Mouse (Mus musculus): ENCODE measurements around the gene Timp2. TPM values are rescaled to one million over a fixed set of nuclear protein-coding genes. Genes with fewer than 3 reads are reported as not detected.
A peak's percentile ranks its signal among the peaks of the same experiment; 100 is the strongest.

Gene Timp2
- polyA plus RNA-seq, 1 experiment from 2014 or later: 30.9 TPM

GRCm38 (mm10) chr11:118280218-118280617 is 75.3 kb downstream of the Timp2 start:
- Histone ChIP-seq H3K4me3 (ENCODE audit: low read length) (no peak overlapping the region), H3K27ac (ENCODE audit: low read length) (no peak overlapping the region), H3K36me3 (ENCODE audit: control insufficient read depth, insufficient read depth, low read length) (peaks cover 51% of the 10 kb centered on the region), H3K9me3 (ENCODE audit: control insufficient read depth, low read length) (no peaks in the 10 kb centered on the region), H3K4me2 (ENCODE audit: low read depth, low read length) (no peak overlapping the region), H3K9ac (ENCODE audit: low read depth, low read length) (no peak overlapping the region), H3K4me1 (ENCODE audit: control insufficient read depth, insufficient read depth, low read length) (no peaks in the 10 kb centered on the region), H3K27me3 (replicated peaks; ENCODE audit: control insufficient read depth, insufficient read depth, low read length) (no peaks in the 10 kb centered on the region)
- ATAC-seq: no peak
- WGBS: 93% methylated on average over 3 of the region's 3 CpGs

- Histone ChIP-seq H3K9ac (ENCODE audit: low read depth, low read length) (no peak overlapping the region), H3K27me3 (replicated peaks; ENCODE audit: control insufficient read depth, insufficient read depth, low read length) (no peaks in the 10 kb centered on the region), H3K4me2 (ENCODE audit: low read depth, low read length) (no peak overlapping the region), H3K4me3 (ENCODE audit: low read length) (no peak overlapping the region), H3K4me1 (ENCODE audit: control insufficient read depth, insufficient read depth, low read length) (no peaks in the 10 kb centered on the region), H3K27ac (ENCODE audit: low read length) (no peak overlapping the region), H3K36me3 (ENCODE audit: control insufficient read depth, insufficient read depth, low read length) (peaks cover 58% of the 10 kb centered on the region), H3K9me3 (ENCODE audit: control insufficient read depth, low read length) (no peaks in the 10 kb centered on the region)
- WGBS: 89% methylated on average over 7 of the region's 7 CpGs
- ATAC-seq: no peak
Measured at GRCm38 (mm10) chr11:118276328-118276727, 79.2 kb downstream of the Timp2 start.

- Histone ChIP-seq H3K27me3 (replicated peaks; ENCODE audit: control insufficient read depth, insufficient read depth, low read length) (no peaks in the 10 kb centered on the region), H3K9ac (ENCODE audit: low read depth, low read length) (no peak overlapping the region), H3K27ac (ENCODE audit: low read length) (no peak overlapping the region), H3K4me2 (ENCODE audit: low read depth, low read length) (no peak overlapping the region), H3K4me1 (ENCODE audit: control insufficient read depth, insufficient read depth, low read length) (no peaks in the 10 kb centered on the region), H3K36me3 (ENCODE audit: control insufficient read depth, insufficient read depth, low read length) (peaks cover 62% of the 10 kb centered on the region), H3K4me3 (ENCODE audit: low read length) (no peak overlapping the region), H3K9me3 (ENCODE audit: control insufficient read depth, low read length) (no peaks in the 10 kb centered on the region)
- WGBS: 97% methylated on average over 9 of the region's 9 CpGs
- ATAC-seq: no peak
Measured at GRCm38 (mm10) chr11:118275092-118275491, 80.4 kb downstream of the Timp2 start.

GRCm38 (mm10) chr11:118269827-118270226 is 85.7 kb downstream of the Timp2 start:
- Histone ChIP-seq H3K4me1 (ENCODE audit: control insufficient read depth, insufficient read depth, low read length) (no peaks in the 10 kb centered on the region), H3K27ac (ENCODE audit: low read length) (no peak overlapping the region), H3K36me3 (ENCODE audit: control insufficient read depth, insufficient read depth, low read length) (peaks cover 48% of the 10 kb centered on the region), H3K4me2 (ENCODE audit: low read depth, low read length) (no peak overlapping the region), H3K4me3 (ENCODE audit: low read length) (no peak overlapping the region), H3K27me3 (replicated peaks; ENCODE audit: control insufficient read depth, insufficient read depth, low read length) (no peaks in the 10 kb centered on the region), H3K9me3 (ENCODE audit: control insufficient read depth, low read length) (no peaks in the 10 kb centered on the region), H3K9ac (ENCODE audit: low read depth, low read length) (no peak overlapping the region)
- 98% methylated on average over 3 of the region's 3 CpGs for WGBS
- ATAC-seq: no peak

- peaks cover 49% of the 10 kb centered on the region for H3K36me3 ChIP-seq (ENCODE audit: control insufficient read depth, insufficient read depth, low read length)
- ATAC-seq: no peak
- H3K4me2 ChIP-seq (ENCODE audit: low read depth, low read length): no peak overlapping the region
- H3K4me3 ChIP-seq (ENCODE audit: low read length): no peak overlapping the region
- H3K9me3 ChIP-seq (ENCODE audit: control insufficient read depth, low read length): no peaks in the 10 kb centered on the region
- H3K27ac ChIP-seq (ENCODE audit: low read length): no peak overlapping the region
- 87% methylated on average over 7 of the region's 7 CpGs for WGBS
- no peak overlapping the region for H3K9ac ChIP-seq (ENCODE audit: low read depth, low read length)
- H3K4me1 ChIP-seq (ENCODE audit: control insufficient read depth, insufficient read depth, low read length): no peaks in the 10 kb centered on the region
- H3K27me3 ChIP-seq (replicated peaks; ENCODE audit: control insufficient read depth, insufficient read depth, low read length): no peaks in the 10 kb centered on the region
Measured at GRCm38 (mm10) chr11:118266666-118267046, 88.9 kb downstream of the Timp2 start.

GRCm38 (mm10) chr11:118266044-118266665 is 89.4 kb downstream of the Timp2 start:
- H3K27ac ChIP-seq (ENCODE audit: low read length): no peak overlapping the region
- H3K36me3 ChIP-seq (ENCODE audit: control insufficient read depth, insufficient read depth, low read length): peaks cover 51% of the 10 kb centered on the region
- H3K27me3 ChIP-seq (replicated peaks; ENCODE audit: control insufficient read depth, insufficient read depth, low read length): no peaks in the 10 kb centered on the region
- WGBS: 90% methylated on average over 10 of the region's 10 CpGs
- H3K9me3 ChIP-seq (ENCODE audit: control insufficient read depth, low read length): no peaks in the 10 kb centered on the region
- H3K4me2 ChIP-seq (ENCODE audit: low read depth, low read length): no peak overlapping the region
- no peak overlapping the region for H3K4me3 ChIP-seq (ENCODE audit: low read length)
- ATAC-seq: no peak
- no peak overlapping the region for H3K9ac ChIP-seq (ENCODE audit: low read depth, low read length)
- no peaks in the 10 kb centered on the region for H3K4me1 ChIP-seq (ENCODE audit: control insufficient read depth, insufficient read depth, low read length)

GRCm38 (mm10) chr11:118265621-118266020 is 89.9 kb downstream of the Timp2 start:
- peak; percentile 70 for ATAC-seq
- no peak overlapping the region for H3K9ac ChIP-seq (ENCODE audit: low read depth, low read length)
- H3K27ac ChIP-seq (ENCODE audit: low read length): no peak overlapping the region
- no peak overlapping the region for H3K4me3 ChIP-seq (ENCODE audit: low read length)
- H3K4me1 ChIP-seq (ENCODE audit: control insufficient read depth, insufficient read depth, low read length): no peaks in the 10 kb centered on the region
- peaks cover 55% of the 10 kb centered on the region for H3K36me3 ChIP-seq (ENCODE audit: control insufficient read depth, insufficient read depth, low read length)
- H3K4me2 ChIP-seq (ENCODE audit: low read depth, low read length): no peak overlapping the region
- WGBS: 76% methylated on average over 11 of the region's 11 CpGs
- H3K27me3 ChIP-seq (replicated peaks; ENCODE audit: control insufficient read depth, insufficient read depth, low read length): no peaks in the 10 kb centered on the region
- H3K9me3 ChIP-seq (ENCODE audit: control insufficient read depth, low read length): no peaks in the 10 kb centered on the region

- H3K27ac ChIP-seq (ENCODE audit: low read length): no peak overlapping the region
- H3K27me3 ChIP-seq (replicated peaks; ENCODE audit: control insufficient read depth, insufficient read depth, low read length): no peaks in the 10 kb centered on the region
- no peak overlapping the region for H3K4me3 ChIP-seq (ENCODE audit: low read length)
- H3K9me3 ChIP-seq (ENCODE audit: control insufficient read depth, low read length): no peaks in the 10 kb centered on the region
- H3K4me2 ChIP-seq (ENCODE audit: low read depth, low read length): no peak overlapping the region
- H3K4me1 ChIP-seq (ENCODE audit: control insufficient read depth, insufficient read depth, low read length): no peaks in the 10 kb centered on the region
- 90% methylated on average over 5 of the region's 5 CpGs for WGBS
- ATAC-seq: no peak
- no peak overlapping the region for H3K9ac ChIP-seq (ENCODE audit: low read depth, low read length)
- H3K36me3 ChIP-seq (ENCODE audit: control insufficient read depth, insufficient read depth, low read length): peaks cover 52% of the 10 kb centered on the region
Measured at GRCm38 (mm10) chr11:118263146-118263545, 92.4 kb downstream of the Timp2 start.

- WGBS: 90% methylated on average over 8 of the region's 8 CpGs
- no peaks in the 10 kb centered on the region for H3K4me1 ChIP-seq (ENCODE audit: control insufficient read depth, insufficient read depth, low read length)
- H3K36me3 ChIP-seq (ENCODE audit: control insufficient read depth, insufficient read depth, low read length): peaks cover 54% of the 10 kb centered on the region
- no peak overlapping the region for H3K4me3 ChIP-seq (ENCODE audit: low read length)
- no peak overlapping the region for H3K9ac ChIP-seq (ENCODE audit: low read depth, low read length)
- H3K4me2 ChIP-seq (ENCODE audit: low read depth, low read length): no peak overlapping the region
- no peaks in the 10 kb centered on the region for H3K27me3 ChIP-seq (replicated peaks; ENCODE audit: control insufficient read depth, insufficient read depth, low read length)
- H3K27ac ChIP-seq (ENCODE audit: low read length): no peak overlapping the region
- H3K9me3 ChIP-seq (ENCODE audit: control insufficient read depth, low read length): no peaks in the 10 kb centered on the region
- no peak for ATAC-seq
Measured at GRCm38 (mm10) chr11:118260081-118260480, 95.5 kb downstream of the Timp2 start.

- 89% methylated on average over 8 of the region's 8 CpGs for WGBS
- ATAC-seq: no peak
- Histone ChIP-seq H3K27ac (ENCODE audit: low read length) (no peak overlapping the region), H3K4me2 (ENCODE audit: low read depth, low read length) (no peak overlapping the region), H3K27me3 (replicated peaks; ENCODE audit: control insufficient read depth, insufficient read depth, low read length) (no peaks in the 10 kb centered on the region), H3K36me3 (ENCODE audit: control insufficient read depth, insufficient read depth, low read length) (peaks cover 49% of the 10 kb centered on the region), H3K4me3 (ENCODE audit: low read length) (no peak overlapping the region), H3K4me1 (ENCODE audit: control insufficient read depth, insufficient read depth, low read length) (peaks cover 4% of the 10 kb centered on the region; the same call in 1 of the 2 replicates), H3K9ac (ENCODE audit: low read depth, low read length) (no peak overlapping the region), H3K9me3 (ENCODE audit: control insufficient read depth, low read length) (no peaks in the 10 kb centered on the region)
Measured at GRCm38 (mm10) chr11:118259580-118259979, 96.0 kb downstream of the Timp2 start.
